ENCODE assay signal across 16 mouse cellular contexts in the genomic region with DNA sequence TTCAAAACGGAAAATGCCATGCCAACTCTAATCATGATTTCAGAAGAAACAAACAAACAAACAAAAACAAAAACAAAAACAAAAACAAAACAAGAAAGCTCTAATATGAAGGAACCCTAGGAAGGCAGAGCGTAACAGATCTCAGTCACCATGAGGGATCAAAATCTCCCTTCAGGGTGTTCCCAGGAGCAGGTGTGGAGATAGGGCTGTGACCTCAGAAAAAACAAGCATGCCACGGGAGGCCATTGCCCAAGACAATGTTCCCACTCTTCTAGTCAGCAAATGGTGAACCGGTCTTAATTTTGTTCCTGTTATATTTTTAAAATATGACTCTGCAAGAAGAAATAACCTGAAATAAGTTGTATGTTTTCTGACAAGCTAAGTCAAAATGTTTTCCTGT.
"Had no signal": no experiment of that assay in that cellular context is flagged by ENCODE, and none has a peak within 500 bp of the region (broad histone marks: within the 10 kb centered on the region; RNA-seq: fewer than 3 reads in every experiment).

No protein-coding gene starts in this region.

- H3K27me3 ChIP-seq: neural tube, embryonic 12.5 days; neural tube, embryonic 13.5 days; neural tube, embryonic 15.5 days; stomach, embryonic 15.5 days had no signal

- H3K4me2 ChIP-seq: neural tube, embryonic 12.5 days; neural tube, embryonic 13.5 days; neural tube, embryonic 15.5 days; stomach, embryonic 15.5 days had no signal

- H3K4me3 ChIP-seq: neural tube, embryonic 12.5 days; neural tube, embryonic 13.5 days; neural tube, embryonic 15.5 days; stomach, embryonic 15.5 days had no signal

- DNase-seq: retina, postnatal 1 day; right cerebral cortex, adult 18-20 months; right cerebral cortex, postnatal 14 days; right cerebral cortex, postnatal 25 days; right cerebral cortex, postnatal 4 days; spleen, adult 18-20 months; thymus, adult 18-20 months; thymus, adult 2 months; thymus, postnatal 14 days; thymus, postnatal 25 days; thymus, postnatal 36 days; thymus, postnatal 4 days had no signal

- H3K36me3 ChIP-seq: neural tube, embryonic 12.5 days; neural tube, embryonic 13.5 days; neural tube, embryonic 15.5 days; stomach, embryonic 15.5 days had no signal
